Mouse (Mus musculus): Measurements from ENCODE around the gene Mdm2. TPM values are rescaled to one million over a fixed set of nuclear protein-coding genes. Genes with fewer than 3 reads are reported as not detected.
"Not testable (repeated sequence)": the region's sequence is repeated elsewhere in the genome, so short reads cannot be mapped to it uniquely, and the experiment has no call there.

The Mdm2 gene
- polyA plus RNA-seq, 1 experiment from 2014 or later: 44.6 TPM

GRCm38 (mm10) chr10:117733626-117734025 is 23.1 kb upstream of the Mdm2 start:
- DNase-seq (ENCODE audit: low spot score): not testable (repeated sequence)

GRCm38 (mm10) chr10:117732962-117733592 is 22.5 kb upstream of the Mdm2 start:
- DNase-seq (ENCODE audit: low spot score): no peak

- no peak for DNase-seq (ENCODE audit: low spot score)
Measured at GRCm38 (mm10) chr10:117732184-117732583, 21.6 kb upstream of the Mdm2 start.

- DNase-seq (ENCODE audit: low spot score): peak; percentile 78
Measured at GRCm38 (mm10) chr10:117731244-117732101, 20.9 kb upstream of the Mdm2 start.

DNA sequence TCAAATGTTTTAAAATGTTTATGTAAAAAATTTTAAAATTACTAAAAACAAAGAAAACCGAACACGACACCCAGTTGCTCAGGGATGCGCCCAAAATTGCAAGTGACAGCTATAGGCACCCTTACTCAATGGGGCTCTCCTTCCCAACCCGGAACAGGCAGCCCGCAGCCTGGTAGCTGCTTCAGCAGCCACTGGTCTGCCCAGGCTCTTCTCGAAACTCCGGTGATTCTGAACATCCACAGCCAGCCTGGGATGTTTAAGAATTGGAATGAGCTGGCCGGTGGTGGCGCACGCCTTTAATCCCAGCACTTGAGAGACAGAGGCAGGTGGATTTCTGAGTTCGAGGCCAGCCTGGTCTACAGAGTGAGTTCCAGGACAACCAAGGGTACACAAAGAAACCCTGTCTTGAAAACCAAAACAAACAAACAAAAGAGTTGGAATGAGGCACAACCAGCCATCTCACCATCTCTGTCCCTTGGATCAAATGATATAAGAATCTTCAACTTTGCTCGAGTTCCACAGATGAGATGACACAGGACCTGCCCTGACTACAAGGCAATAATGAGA is 20.2 kb upstream of the Mdm2 start:
- no peak for DNase-seq (ENCODE audit: low spot score)

DNA sequence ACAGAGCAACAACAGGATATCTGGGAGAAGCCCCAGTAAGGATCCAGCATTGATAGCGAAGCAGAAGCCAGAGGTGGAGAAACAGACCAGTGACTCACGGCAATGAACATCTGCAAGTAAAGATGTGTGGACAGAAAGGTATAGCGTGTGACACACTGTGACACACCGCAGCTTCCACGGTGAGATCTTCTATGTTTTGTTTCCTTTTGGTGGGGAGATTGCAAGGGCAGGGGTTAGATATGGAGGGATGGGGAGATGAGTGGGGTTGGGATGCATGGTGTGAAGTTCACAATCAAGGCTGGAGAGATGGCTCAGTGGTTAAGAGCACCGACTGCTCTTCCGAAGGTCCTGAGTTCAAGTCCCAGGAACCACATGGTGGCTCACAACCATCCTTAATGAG is 19.6 kb upstream of the Mdm2 start:
- no peak for DNase-seq (ENCODE audit: low spot score)

- DNase-seq (ENCODE audit: low spot score): no peak
Measured at GRCm38 (mm10) chr10:117729139-117729814, 18.7 kb upstream of the Mdm2 start.

GRCm38 (mm10) chr10:117728574-117728973 is 18.0 kb upstream of the Mdm2 start:
- DNase-seq (ENCODE audit: low spot score): no peak

DNA sequence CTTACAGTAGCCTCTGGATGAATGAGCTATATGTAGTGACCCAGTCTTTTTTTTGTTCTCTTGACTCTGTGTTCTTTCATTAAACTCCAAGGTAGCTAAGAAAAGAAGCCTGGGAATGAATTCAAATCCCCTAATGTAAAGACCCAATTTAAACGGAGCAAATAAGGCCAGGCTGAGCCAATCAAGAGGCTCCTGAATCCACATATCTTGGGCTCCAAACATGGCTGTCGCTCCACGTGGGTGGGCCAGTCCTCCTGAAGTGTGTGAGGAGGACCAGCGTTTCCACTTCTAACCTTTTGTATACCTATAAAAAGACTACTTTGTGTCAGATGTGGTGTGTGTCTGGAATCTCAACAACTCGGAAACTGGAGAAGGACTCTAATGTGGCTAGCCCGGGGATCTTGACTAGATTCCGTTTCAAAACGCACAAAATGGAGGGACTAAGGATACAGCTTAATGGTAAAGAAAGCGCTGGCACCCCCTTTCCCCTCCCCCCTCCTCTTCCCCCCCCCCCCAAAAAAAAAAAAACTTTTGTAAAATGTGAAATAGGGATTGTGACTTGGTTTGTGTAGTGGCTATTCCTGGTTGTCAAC is 17.1 kb upstream of the Mdm2 start:
- no peak for DNase-seq (ENCODE audit: low spot score)

DNA sequence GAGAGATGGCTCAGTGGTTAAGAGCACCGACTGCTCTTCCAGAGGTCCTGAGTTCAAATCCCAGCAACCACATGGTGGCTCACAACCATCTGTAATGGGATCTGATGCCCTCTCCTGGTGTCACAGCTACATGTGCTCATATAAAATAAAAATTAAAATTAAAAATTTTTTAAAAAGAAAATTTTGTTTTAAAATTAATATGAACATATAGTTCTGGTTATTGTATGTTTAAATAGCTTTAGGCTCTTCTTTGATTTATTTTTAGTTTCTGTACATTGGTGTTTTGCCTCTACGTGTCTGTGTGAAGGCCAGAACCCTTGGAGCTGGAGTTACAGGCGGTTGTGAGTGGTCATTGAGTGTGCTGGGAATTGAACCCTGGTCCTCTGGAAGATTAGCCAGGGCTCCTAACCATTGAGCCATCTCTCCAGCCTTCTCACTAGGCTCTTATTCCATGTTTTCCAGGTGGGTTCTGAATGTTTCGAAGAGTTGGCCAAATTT is 16.4 kb upstream of the Mdm2 start:
- no peak for DNase-seq (ENCODE audit: low spot score)

DNA sequence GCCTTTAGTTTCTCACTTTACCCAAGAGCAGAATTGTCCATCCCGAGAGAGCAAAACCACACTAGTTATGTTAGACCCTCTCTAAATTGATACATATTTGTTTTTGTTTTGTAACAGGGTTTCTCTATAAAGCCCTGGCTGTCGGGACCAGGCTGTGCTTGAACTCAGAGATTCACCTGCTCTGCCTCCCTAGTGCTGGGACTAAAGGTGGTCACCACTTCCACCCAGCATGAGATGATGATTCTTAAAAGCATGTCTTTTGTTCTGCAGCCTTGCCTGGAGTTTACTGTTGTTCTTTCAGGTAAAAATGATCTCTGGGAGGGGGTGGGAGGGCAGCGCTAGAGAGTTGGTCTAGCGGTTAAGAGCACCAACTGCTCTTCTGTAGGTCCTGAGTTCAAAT is 15.8 kb upstream of the Mdm2 start:
- DNase-seq (ENCODE audit: low spot score): no peak

GRCm38 (mm10) chr10:117725671-117726070 is 15.1 kb upstream of the Mdm2 start:
- DNase-seq (ENCODE audit: low spot score): no peak

GRCm38 (mm10) chr10:117724804-117725361 is 14.3 kb upstream of the Mdm2 start:
- DNase-seq (ENCODE audit: low spot score): no peak

GRCm38 (mm10) chr10:117724136-117724718 is 13.7 kb upstream of the Mdm2 start:
- DNase-seq (ENCODE audit: low spot score): no peak

GRCm38 (mm10) chr10:117718161-117719119 is 7.9 kb upstream of the Mdm2 start:
- no peak for DNase-seq (ENCODE audit: low spot score)

DNA sequence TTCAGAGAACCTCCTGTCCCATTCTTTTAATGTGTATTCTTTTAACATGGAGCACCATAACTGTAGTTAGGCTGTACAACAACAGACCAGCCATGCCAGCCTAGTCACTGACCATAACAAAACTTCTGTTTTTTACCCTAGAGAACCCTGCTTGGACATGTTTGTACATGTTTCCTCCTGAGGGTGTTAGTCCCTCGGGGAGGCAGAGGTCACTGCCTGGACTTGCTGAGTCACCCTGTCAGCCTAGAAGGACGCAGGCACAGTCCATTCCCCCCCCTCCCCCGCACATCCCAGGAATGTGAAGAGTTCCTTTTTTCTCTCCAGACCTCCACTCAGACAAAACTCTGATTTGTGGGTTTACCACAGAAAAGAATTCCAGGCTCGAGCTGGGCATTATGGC is 7.0 kb upstream of the Mdm2 start:
- DNase-seq (ENCODE audit: low spot score): no peak

GRCm38 (mm10) chr10:117716686-117717085 is 6.1 kb upstream of the Mdm2 start:
- DNase-seq (ENCODE audit: low spot score): no peak

DNA sequence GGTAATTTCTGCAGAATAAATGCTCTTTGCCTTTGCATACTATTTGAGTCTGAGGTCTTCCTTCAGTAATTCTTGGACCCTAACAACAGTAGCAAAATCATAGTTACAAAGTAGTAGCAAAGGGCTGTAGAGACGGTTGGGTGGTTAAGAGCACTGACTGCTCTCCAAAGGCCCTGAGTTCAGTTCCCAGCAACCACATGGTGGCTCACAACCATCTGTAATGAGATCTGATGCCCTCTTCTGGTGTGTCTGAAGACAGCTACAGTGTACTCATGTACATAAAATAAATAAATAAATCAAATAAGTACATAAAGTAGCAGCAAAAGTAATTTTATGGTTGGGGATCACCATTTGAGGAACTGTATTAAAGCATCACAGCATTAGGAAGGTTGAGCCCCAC is 5.1 kb upstream of the Mdm2 start:
- DNase-seq (ENCODE audit: low spot score): not testable (repeated sequence)

DNA sequence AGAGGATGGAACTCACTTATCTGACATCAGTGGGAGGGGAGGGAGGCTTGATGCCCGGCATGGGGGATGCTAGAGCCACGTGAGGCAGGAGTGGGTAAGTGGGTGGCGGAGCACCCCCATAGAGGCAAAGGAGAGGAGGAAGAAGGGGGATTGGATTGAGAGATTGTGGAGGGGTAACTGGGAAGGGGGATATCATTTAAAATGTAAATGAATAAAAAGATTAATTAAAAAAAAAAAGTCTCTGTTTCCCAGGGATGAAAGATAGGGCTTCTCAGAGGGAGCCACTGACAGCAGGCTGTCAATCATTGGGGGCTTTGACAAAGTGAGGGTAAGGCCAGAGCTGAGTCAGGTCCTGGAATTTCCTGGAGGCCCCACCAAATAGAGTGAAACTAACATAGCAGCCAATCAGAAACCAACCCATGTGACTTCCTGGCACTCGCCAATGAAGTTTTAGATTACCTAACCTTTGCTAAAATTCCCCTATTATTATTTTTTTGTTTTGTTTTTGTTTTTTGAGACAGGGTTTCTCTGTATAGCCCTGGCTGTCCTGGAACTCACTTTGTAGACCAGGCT is 4.5 kb upstream of the Mdm2 start:
- no peak for DNase-seq (ENCODE audit: low spot score)
